Mouse (Mus musculus) lung, postnatal 10 days (tissue): Measurements from ENCODE around the gene Cadps.

ENCODE experiments used
- DNase-seq: peaks from one replicate; pipeline ENCODE4 v3.0.0; 2021

Gene Cadps

DNA sequence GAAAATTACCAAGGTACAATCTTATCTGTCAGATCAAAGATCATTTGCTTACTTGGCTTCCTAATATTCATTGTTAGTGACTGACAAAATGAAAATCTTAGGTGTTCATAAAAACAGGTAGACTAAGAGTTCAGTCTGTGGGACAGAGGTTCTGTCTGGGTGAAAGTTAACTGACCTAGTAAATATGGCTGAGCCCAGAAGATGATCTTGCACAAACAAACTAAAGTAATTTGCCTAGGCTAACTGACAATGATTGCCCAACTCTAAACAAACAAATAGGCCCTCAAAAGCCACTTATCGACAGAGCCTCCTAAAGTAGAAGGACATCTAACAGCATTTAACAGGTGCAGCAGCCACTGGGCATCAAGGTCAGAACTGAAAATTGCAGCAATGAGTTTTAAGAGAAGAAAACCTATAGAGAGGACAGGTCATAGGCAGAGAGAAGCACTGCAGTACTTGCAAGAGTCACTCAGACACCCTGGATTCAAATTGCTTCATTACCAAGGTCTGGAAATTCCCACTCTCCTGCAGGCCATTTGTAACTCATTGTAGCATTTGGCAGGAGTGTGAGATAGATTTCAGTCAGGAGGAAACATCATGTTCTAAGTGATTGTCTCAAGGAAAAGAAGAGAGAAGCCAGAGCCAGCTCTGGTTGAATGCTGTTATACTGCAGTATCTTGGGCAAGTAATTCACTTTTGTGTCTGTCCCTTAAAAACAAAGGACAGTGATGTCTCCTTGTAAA is 100.3 kb downstream of the Cadps start:
- no peak for DNase-seq

DNA sequence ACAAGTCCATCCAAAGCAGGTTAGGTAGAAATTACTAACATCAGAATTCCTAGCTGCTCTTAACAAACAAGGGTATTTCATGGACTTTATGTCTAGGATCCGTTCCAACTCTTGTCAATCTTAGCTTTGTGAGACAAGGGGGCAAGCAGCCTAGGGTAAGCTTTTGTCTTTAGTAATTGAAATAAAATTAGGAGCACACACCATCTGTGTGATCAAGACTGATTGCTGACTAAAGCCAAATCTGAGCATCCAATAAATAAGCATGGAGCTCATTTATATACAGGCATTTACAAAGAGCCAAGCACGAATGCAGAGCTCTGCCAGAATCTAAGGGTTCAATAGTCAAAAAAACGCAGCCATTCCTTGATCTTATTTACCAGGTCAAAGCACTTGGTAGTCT is 104.1 kb downstream of the Cadps start:
- DNase-seq = no peak

DNA sequence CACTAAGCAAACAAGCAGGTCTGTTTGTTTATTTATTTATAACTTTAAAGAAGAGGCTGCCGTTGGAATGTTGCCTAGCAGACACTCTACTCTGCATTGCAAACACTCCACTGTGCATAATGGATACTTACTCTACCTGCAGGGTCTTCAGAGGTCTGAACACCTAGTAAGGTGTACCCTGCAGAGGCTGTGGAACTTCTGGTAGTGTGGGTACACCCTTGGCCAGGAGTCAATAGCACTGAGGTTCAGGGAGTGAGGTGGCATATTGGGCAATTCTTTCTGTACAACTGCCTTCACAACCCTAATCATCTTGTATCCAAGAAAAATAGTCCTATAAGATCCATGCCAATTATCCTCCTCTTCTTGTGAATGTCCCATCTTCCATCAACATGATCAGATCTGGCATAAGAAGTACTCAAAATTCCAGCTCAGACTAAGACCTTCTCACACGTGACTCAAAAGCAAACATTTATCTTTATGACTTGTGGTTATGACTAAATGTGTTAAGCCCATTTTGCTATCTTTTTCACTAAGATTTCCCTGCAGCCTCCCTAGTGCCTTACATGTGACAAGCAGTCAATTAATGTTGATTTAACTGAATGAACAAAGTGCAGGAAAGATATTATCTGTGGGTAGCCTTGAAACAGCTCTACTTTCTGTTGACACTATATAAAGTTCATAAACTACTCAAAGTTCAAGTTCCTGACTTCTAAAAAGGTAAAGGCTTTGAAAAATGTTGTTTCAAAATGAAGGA is 106.8 kb downstream of the Cadps start:
- no peak for DNase-seq

GRCm38 (mm10) chr14:12707395-12707794 is 115.5 kb downstream of the Cadps start:
- DNase-seq = no peak

GRCm38 (mm10) chr14:12704461-12704860 is 118.4 kb downstream of the Cadps start:
- DNase-seq = no peak

DNA sequence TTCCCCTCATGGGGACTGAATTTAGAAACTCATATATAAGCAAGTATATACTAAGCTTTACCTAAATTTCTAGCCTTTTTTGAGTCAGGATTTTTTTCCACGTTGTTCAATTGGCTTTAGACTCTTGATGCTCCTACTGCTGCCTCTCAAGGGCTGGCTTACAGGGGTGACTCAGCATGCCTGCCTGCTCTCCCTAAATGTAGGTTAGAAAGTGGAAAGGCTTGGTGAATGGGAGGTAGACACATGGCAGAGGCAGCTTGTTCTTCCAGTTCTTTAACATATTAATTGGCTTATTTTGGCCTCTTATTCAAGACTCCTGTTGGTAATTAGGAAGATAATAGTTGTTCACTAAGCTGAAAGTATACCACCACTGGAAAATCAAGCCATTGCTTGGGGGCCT is 132.7 kb downstream of the Cadps start:
- DNase-seq = no peak

- no peak for DNase-seq
These were observed 137.9 kb downstream of the Cadps start for GRCm38 (mm10) chr14:12685015-12685414.

GRCm38 (mm10) chr14:12680819-12681638 is 141.8 kb downstream of the Cadps start:
- DNase-seq = no peak

- no peak for DNase-seq
These were observed 161.4 kb downstream of the Cadps start for GRCm38 (mm10) chr14:12661430-12661829.

GRCm38 (mm10) chr14:12657351-12657750 is 165.5 kb downstream of the Cadps start:
- DNase-seq = no peak

GRCm38 (mm10) chr14:12642868-12643512 is 179.9 kb downstream of the Cadps start:
- DNase-seq = no peak

GRCm38 (mm10) chr14:12638762-12639161 is 184.1 kb downstream of the Cadps start:
- DNase-seq = no peak

- no peak for DNase-seq
These were observed 185.6 kb downstream of the Cadps start for GRCm38 (mm10) chr14:12637121-12637754.

DNA sequence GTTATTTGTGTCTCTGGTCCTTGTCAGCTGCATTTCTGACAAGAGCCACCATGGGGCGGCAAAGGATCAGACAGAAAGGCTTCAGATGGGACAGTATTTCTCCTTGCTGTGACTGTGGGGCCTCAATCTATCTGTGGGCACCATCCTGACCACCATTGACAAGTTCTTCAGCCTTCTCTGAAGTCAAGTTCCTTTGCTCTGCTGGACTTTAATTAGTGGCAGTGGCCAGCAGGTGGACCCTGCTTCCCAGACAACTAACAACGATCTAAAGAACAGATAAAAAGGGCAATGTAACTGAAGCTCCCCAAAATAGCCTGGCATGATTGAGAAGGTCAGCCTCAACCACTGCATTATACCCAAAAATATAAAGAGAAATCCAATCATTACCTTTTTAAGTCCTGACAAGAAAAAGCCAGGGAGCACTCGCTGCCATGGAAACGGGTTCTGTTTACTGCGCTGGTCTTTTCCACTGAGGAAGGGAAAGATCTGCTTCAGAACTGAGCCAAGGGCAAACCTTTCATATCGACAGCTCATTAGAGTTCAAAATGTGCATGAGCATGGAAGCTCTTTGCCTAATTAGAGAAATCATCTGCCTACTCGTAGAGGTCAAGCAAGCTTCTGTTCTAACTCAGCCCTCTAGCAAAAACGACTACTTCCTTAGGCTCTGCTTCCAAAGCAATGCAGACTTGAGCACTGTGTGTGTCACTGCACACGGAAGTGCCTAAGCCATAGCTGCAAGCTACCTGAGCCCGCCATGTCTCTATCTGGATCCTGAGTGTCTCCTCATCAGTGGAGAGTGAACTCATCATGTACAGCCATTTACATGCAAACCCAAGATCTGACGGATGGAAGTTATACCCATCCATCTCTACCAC is 198.4 kb downstream of the Cadps start:
- DNase-seq = no peak

GRCm38 (mm10) chr14:12607025-12607424 is 215.9 kb downstream of the Cadps start:
- DNase-seq = no peak

DNA sequence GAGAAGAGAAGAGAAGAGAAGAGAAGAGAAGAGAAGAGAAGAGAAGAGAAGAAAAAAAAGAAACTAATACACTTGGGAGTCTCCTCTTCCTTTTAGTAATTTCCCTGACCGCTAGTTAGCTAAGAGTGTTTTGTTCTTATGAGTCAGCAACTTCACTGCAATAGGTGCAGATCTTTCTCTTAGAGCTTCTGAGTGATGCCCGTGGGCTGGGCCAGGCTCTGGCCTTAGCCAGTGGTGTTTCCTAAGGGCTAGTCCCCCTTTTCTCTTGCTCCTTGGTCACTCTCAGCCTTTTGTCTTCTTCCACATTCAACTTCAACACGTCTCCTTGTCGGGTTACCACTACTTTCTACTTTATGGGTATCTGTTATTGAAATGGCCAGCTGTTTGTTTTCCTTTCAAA is 216.7 kb downstream of the Cadps start:
- DNase-seq = no peak

DNA sequence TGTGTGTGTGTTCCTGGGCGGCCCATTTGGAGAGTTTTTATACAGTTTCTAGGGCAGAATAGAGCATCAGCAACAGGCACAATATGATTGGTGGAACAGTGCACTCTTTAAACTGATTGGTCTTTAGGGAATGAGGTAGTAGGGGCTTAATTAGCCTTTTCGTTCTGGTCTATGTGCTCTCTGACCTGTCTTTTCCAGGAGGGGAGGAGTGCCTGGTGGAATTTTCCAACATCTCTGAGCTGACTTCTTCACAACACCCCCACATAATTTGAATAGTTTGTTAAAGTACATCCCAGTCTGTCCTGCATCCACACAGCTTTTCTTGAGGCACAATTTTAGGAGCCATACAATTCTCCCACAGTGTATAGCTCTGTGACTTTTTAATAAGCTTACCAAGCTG is 220.8 kb downstream of the Cadps start:
- DNase-seq = no peak

DNA sequence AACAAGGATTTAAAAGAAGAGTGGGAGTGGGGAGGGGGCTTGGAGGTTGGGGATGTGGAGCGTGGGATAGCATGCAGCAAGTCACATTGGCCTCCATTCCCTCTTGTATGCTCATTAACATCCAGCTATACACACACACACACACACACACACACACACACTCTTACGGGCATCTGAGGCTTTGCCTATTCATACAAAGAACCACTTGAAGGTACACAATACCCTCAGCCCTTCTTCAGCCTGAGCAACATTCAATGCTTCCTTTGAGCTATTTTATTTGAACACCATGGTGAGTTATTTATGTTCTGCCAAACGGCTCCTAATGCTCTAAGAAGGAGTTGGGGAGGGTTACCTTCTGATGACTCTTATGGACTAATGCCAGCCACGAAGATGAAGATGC is 227.6 kb downstream of the Cadps start:
- DNase-seq = no peak

DNA sequence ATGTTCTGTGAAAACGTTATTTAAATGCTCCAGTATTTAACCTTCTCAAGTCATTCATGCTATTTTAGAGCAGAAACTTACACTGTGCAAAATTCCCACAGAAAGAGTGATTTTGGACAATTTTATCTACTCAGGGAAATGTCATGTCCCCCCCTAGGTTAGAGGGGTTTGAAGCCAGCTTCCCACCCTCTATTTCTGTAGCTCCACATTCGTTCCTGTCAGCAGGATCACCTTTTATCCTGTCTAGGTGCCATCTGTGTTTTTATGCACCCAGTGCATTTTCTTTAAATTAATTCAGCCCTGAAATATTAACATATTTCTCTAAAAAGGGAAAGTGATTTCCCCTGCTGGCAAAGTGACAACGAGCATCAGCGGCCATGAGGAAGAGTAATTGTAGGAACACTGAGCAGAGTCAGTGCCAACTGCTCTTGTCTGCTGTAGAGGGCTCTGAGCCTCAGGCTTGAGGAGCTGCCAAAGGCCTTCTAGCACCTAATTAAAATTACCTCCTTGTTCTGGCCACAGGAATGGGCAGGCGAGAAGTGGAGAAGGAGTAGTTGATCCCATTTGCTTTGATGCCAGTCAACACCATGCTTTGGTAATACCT is 230.3 kb downstream of the Cadps start:
- DNase-seq = no peak

DNA sequence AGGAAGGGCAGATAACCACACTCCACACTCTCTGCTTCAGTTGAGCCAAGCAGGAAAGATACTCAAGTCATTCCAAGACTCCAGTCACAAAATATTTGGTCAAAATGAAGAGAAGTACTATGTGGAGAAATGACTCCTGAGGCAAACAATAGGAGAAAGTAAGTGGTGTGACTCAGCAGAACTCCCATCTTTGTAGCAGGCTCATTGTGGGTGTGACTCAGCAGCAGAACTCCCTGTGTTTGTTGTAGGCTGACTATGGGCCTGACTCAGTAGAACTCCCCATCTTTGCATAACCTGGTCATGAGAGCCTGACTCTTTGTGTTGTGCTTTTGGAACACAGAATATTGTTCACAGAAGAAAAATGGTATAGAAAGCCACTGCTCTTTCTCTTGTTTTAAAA is 231.1 kb downstream of the Cadps start:
- DNase-seq = no peak

DNA sequence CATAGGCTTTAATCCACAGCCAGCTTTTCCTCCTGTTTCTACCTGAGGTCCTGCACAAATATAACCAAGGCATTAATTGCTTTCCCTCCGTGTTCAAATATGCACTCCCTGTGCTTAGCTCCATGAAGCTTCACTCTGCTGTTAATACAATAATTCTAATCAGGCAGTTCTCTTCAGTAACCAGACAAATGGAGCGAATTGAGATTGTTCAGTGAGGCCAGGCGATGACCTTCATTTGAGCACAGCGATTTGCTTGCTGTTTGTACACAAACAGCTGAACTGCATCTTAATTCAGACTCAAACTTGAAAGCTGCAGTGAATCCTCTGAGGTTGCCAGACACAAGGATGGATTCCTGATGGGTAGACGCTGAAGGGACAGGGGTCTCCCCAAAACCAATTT is 239.3 kb downstream of the Cadps start:
- DNase-seq = no peak
